Mouse (Mus musculus) lung, postnatal 0 days (tissue): Measurements from ENCODE around the gene Grik4. TPM values are rescaled to one million over a fixed set of nuclear protein-coding genes. Genes with fewer than 3 reads are reported as not detected.

Experiments used
- ATAC-seq: fragments of 200-750 bp; cut with Nextera tagmentation; 2 replicates; pipeline ENCODE4 v1.8.0; 2017; ENCODE audit warnings: moderate library complexity
- DNase-seq: peaks from one replicate; pipeline ENCODE4 v3.0.0-alpha.2; 2016; ENCODE audit warnings: low spot score
- H3K27ac ChIP-seq: fragments of 300-500 bp; sonication (generic); 2 replicates; pipeline ENCODE4 v1.5.1; 2014; ENCODE audit warnings: antibody characterized with exemption, mild to moderate bottlenecking, low read length, mixed read lengths
- H3K27me3 ChIP-seq: fragments of 300-500 bp; sonication (generic); replicated peaks from 2 replicates; pipeline ENCODE4 v1.6.1; 2014; ENCODE audit warnings: low read length, mixed read lengths; ENCODE audit not compliant: insufficient read depth
- H3K36me3 ChIP-seq: fragments of 300-500 bp; sonication (generic); 2 replicates; pipeline ENCODE4 v1.6.1; 2014; ENCODE audit warnings: low read length, mixed read lengths; ENCODE audit not compliant: insufficient read depth
- H3K4me1 ChIP-seq: fragments of 300-500 bp; sonication (generic); 2 replicates; pipeline ENCODE4 v1.6.1; 2014; ENCODE audit warnings: antibody characterized with exemption, low read depth, low read length, mixed read lengths; ENCODE audit not compliant: insufficient read depth
- H3K4me2 ChIP-seq: fragments of 300-500 bp; sonication (generic); replicated peaks from 2 replicates; pipeline ENCODE4 v1.6.1; 2014; ENCODE audit warnings: low read depth, mild to moderate bottlenecking, low read length, moderate library complexity, mixed read lengths
- H3K4me3 ChIP-seq: fragments of 300-500 bp; sonication (generic); 2 replicates; pipeline ENCODE4 v1.5.1; 2014; ENCODE audit warnings: low read depth, low read length
- H3K9ac ChIP-seq: fragments of 300-500 bp; sonication (generic); replicated peaks from 2 replicates; pipeline ENCODE4 v1.6.1; 2014; ENCODE audit warnings: low read depth, mild to moderate bottlenecking
- H3K9me3 ChIP-seq: fragments of 300-500 bp; sonication (generic); 2 replicates; pipeline ENCODE4 v1.6.1; 2016; ENCODE audit warnings: low read length, mixed read lengths
- CTCF ChIP-seq: IDR thresholded peaks from 2 replicates; pipeline ENCODE4 v1.5.1; 2016; ENCODE audit warnings: antibody characterized with exemption, mild to moderate bottlenecking
- EP300 ChIP-seq: IDR thresholded peaks from 2 replicates; pipeline ENCODE4 v1.6.1; 2016; ENCODE audit warnings: antibody characterized with exemption, mild to moderate bottlenecking, control low read depth
- WGBS: fragments of 180-500 bp; shearing (Covaris S2); extraction: QIAGEN DNeasy Blood & Tissue Kit; methylation state at CpG from one replicate; pipeline ENCODE4 v1.1.7; 2014; 5-methylcytosine and 5-hydroxymethylcytosine counted together
- polyA plus RNA-seq: library from polyadenylated mRNA; unstranded; fragments of >200 nt; fragmentation: Nextera tagmentation; extraction: Ambion mirVana; gene quantifications from 2 replicates; pipeline ENCODE4 v1.2.1, GENCODE M21; 2015

The Grik4 gene
- polyA plus RNA-seq, 1 experiment from 2014 or later: 0.47 TPM

DNA sequence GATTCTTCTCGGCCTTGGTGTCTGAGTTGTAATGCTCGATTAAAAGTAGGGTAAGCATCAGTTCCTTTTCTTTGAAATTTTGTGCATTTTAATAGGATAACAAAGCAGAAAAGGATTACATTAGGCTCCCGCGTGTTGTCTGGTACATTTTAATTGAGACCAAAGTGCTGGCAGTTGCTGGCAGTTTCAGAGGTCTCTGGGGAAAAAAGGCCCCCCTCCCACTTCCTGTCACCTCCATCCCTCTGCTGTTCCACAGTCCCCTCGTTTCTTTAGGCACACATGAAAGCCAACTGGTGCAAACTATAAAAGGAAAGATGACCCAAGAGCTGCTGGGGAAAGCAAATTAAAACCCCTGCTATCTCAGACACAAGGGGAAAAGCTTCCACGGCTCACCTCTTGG is 411.3 kb downstream of the Grik4 start:
- H3K9ac ChIP-seq: no peak overlapping the region
- no peaks in the 10 kb centered on the region for H3K36me3 ChIP-seq
- no peak for TF ChIP-seq CTCF
- TF ChIP-seq EP300: no peak
- H3K27me3 ChIP-seq: no peaks in the 10 kb centered on the region
- no peaks in the 10 kb centered on the region for H3K4me1 ChIP-seq
- DNase-seq (no peak), ATAC-seq (no peak)
- no peak overlapping the region for H3K4me2 ChIP-seq
- no peaks in the 10 kb centered on the region for H3K9me3 ChIP-seq
- H3K4me3 ChIP-seq: no peak overlapping the region
- 21% methylated on average over 6 of the region's 6 CpGs for WGBS
- no peak overlapping the region for H3K27ac ChIP-seq

DNA sequence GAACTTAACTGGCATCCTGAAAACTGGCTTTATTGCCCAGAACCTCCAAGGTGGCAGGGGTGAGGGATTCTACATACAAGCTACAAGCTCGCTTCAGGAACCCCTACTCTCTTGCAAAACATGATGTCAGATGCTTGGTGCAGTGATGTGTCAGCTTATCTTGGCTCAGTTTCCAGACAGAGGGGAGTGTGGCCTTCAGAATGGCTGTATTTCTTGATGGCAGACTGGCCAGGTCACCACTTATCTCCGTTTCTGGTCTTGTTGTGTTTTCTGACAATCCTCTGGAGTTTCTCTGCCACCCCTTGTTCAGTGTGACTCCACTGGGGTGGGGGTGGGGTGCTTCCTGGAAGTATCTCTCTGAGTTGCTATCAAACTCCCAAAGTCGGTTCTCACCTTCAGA is 412.3 kb downstream of the Grik4 start:
- no peak overlapping the region for H3K27ac ChIP-seq
- no peaks in the 10 kb centered on the region for H3K27me3 ChIP-seq
- DNase-seq: no peak
- 31% methylated on average over 3 of the region's 3 CpGs for WGBS
- H3K4me2 ChIP-seq: no peak overlapping the region
- no peak overlapping the region for H3K9ac ChIP-seq
- H3K9me3 ChIP-seq: no peaks in the 10 kb centered on the region
- H3K36me3 ChIP-seq: no peaks in the 10 kb centered on the region
- no peak for ATAC-seq
- no peak for TF ChIP-seq CTCF
- TF ChIP-seq EP300: no peak
- no peaks in the 10 kb centered on the region for H3K4me1 ChIP-seq
- no peak overlapping the region for H3K4me3 ChIP-seq

DNA sequence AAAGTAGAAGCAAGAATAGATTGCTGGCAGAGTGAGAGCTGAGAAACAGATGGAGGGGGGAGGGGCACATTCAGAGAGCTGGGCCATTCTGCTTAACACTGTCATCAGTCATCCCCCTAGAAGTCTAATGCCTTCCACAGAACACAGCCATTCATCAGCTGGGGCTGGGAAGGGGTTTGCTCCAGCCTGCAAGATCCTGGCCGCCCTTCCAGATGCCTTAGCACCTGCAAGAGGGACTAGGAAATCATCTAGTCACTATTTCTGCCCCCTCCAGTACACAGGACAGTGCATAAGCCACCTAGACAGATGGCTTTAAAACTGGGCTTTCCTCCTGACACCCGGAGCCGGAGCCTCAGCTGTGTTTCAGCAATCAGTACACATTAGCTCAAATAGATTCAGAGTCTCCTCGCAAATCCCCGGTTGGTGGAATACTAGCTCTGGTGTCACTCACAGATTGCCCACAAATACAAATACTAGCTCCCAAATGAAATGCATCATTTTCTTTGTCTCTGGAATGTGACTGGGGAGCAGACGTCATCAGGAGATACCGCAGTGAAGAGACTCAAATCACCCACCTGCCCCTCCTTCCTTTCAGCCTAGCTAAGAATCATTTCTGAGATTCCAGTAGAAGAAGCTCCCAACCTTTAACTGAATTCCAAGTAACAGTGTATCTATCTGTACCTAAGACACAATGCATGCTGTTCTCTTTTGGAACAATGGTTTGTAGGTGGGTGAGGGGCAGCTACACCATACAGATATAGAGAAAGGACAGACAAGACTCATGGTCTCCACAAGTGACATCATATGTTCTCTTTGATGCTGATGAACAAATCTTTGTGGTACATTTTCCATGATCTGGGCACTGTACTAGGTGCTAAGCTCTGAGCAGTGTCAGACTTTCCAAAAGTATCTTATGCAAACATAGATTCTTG is 413.8 kb downstream of the Grik4 start:
- Histone ChIP-seq H3K9me3 (no peaks in the 10 kb centered on the region), H3K4me3 (no peak overlapping the region), H3K27ac (no peak overlapping the region), H3K9ac (no peak overlapping the region), H3K36me3 (no peaks in the 10 kb centered on the region), H3K27me3 (no peaks in the 10 kb centered on the region), H3K4me2 (no peak overlapping the region), H3K4me1 (no peaks in the 10 kb centered on the region)
- WGBS: 50% methylated on average over 7 of the region's 7 CpGs
- ATAC-seq (no peak), DNase-seq (no peak)
- TF ChIP-seq CTCF (no peak), EP300 (no peak)

DNA sequence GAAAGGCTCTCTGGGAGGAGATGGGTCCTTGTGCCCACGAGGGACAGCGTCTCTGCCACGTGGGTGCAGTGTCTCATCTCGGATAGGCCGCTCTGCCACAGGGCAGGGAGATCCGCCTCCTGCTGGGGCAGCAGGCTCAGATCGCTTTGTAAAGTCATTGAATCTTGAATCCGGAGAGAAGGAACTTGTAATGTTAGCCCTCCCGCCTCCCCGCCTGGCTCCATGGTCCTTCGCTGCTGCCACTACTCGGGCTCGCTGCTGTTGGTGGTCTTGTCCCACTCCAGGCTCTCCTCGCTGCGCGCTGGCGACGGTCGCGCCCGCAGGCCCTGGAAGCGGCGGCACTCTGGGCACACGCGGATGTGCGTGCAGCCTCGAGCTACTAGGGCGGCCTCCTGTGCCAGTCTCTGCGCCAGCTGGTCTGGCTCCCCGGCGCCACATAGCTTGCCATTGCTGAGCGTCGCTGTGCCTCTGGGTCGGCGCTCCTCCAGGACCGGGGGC is 423.7 kb downstream of the Grik4 start:
- H3K27me3 ChIP-seq: no peaks in the 10 kb centered on the region
- H3K27ac ChIP-seq: no peak overlapping the region
- peak; percentile 67 for ATAC-seq
- no peak overlapping the region for H3K9ac ChIP-seq
- H3K36me3 ChIP-seq: no peaks in the 10 kb centered on the region
- TF ChIP-seq CTCF (peak; percentile 17; the same call in 1 of the 2 replicates), EP300 (no peak)
- WGBS: 12% methylated on average over 34 of the region's 36 CpGs
- peak overlapping the region; percentile 50 for H3K4me2 ChIP-seq
- 0 out of 2 replicates have a peak, but pooled peaks cover 4% of the 10 kb centered on the region for H3K4me1 ChIP-seq
- peak; percentile 31 for DNase-seq
- no peaks in the 10 kb centered on the region for H3K9me3 ChIP-seq
- H3K4me3 ChIP-seq: peak overlapping the region; percentile 23; the same call in 1 of the 2 replicates

DNA sequence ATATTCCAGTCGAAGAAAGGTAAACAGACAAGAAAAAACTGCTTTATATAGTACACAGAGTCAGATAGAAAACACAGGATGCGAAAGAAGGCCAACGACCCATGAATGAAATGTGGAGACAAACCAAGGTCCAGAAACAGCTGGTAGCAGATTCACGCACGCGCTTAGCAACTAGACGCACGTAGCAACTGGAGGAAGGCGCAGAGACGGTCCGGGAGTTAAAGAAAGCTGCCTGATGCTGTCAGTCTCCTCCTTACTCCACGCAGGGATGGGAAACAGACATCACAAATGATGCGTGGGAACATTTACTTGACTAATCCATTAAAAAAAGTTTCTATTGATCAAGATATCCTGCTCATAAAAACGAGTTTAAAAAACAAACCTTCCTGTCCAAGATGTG is 426.1 kb downstream of the Grik4 start:
- Histone ChIP-seq H3K9me3 (no peaks in the 10 kb centered on the region), H3K36me3 (no peaks in the 10 kb centered on the region), H3K27ac (no peak overlapping the region), H3K9ac (no peak overlapping the region), H3K4me2 (no peak overlapping the region), H3K27me3 (no peaks in the 10 kb centered on the region), H3K4me3 (no peak overlapping the region), H3K4me1 (0 out of 2 replicates have a peak, but pooled peaks cover 4% of the 10 kb centered on the region)
- TF ChIP-seq EP300 (no peak), CTCF (no peak)
- no peak for ATAC-seq
- 53% methylated on average over 14 of the region's 14 CpGs for whole genome bisulfite sequencing
- no peak for DNase-seq

DNA sequence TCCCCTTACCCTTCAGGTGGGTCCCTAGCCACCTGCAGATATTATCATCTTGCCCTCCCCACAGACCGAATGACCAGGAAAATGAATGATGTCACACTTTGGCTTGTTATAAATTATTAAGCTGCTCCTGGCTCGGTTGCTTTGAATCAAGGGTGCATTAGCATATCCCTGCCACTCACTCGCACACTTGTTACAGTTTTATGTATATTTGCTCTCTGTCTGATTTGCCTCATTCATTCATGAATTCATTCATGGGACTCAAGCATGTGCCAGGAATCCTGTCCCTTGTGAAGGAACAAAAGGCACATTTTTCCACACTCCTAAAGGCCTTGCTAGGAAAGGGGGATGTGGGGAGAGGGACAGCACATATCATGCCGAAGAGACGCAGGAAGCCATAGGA is 431.1 kb downstream of the Grik4 start:
- Histone ChIP-seq H3K9ac (no peak overlapping the region), H3K4me3 (no peak overlapping the region), H3K9me3 (no peaks in the 10 kb centered on the region), H3K27me3 (no peaks in the 10 kb centered on the region), H3K4me1 (no peaks in the 10 kb centered on the region), H3K27ac (no peak overlapping the region), H3K36me3 (no peaks in the 10 kb centered on the region), H3K4me2 (no peak overlapping the region)
- peak; percentile 44 for ATAC-seq
- TF ChIP-seq EP300 (no peak), CTCF (no peak)
- WGBS: 42% methylated on average over 5 of the region's 5 CpGs
- DNase-seq: peak; percentile 68
